Mouse (Mus musculus): Measurements from ENCODE around the gene Psmb3. TPM values are rescaled to one million over a fixed set of nuclear protein-coding genes. Genes with fewer than 3 reads are reported as not detected.

The Psmb3 gene
- polyA plus RNA-seq, 1 experiment = 264 TPM

DNA sequence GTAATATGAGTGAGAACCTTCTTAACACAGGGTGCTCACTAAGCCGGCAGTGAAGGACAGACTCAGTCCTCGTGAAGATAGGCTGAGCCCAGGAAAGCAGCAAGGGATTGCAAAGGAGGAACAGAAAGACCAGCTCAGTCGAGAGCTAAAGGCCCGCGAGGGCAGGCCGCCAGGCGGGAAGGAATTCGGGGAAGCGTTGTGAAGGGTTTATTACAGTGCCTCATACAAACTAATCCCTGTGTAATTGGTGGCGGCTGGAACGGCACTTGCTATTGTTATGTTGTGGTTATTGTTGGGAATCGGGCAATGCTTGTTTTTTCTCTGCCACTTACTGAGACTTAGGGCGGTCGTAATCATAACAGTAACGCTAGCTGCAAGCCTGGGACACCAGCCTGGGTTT is 25.8 kb upstream of the Psmb3 start:
- DNase-seq = no peak
- TF ChIP-seq CTCF (IDR thresholded peaks at IDR 0.05; ENCODE audit: insufficient read depth, low read length) (no peak), POLR2A (IDR thresholded peaks at IDR 0.05; ENCODE audit: borderline replicate concordance, extremely low read depth, low read depth, low read length) (no peak)
- 62% methylated on average over 15 of the region's 15 CpGs for WGBS
- Histone ChIP-seq H3K4me3 (replicated peaks; ENCODE audit: extremely low read depth, low read depth, low read length) (no peak overlapping the region), H3K4me1 (ENCODE audit: control insufficient read depth, insufficient read depth, low read length) (peaks cover 4% of the 10 kb centered on the region; the same call in 1 of the 2 replicates)

DNA sequence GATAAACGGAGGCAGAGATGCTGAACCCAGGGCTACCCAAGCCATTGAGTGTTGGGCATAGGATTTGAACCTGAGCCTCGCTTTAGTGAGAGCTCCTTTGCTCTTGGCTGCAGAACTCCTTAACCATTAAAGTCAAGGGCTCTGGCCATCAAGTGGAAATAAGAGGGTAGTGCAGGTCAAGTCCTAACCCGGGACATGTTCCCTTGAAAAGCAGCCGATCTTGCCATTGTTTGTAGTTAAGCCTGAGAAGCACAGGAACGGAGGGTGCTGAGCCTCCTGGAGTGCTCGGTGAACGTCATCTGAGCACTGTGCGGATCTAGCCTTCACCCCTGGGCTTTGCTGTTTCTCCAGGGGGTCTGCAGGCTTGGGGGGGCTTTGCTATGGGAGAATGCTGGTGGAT is 25.4 kb upstream of the Psmb3 start:
- 58% methylated on average over 8 of the region's 8 CpGs for whole genome bisulfite sequencing
- no peak overlapping the region for H3K4me3 ChIP-seq (replicated peaks; ENCODE audit: extremely low read depth, low read depth, low read length)

DNA sequence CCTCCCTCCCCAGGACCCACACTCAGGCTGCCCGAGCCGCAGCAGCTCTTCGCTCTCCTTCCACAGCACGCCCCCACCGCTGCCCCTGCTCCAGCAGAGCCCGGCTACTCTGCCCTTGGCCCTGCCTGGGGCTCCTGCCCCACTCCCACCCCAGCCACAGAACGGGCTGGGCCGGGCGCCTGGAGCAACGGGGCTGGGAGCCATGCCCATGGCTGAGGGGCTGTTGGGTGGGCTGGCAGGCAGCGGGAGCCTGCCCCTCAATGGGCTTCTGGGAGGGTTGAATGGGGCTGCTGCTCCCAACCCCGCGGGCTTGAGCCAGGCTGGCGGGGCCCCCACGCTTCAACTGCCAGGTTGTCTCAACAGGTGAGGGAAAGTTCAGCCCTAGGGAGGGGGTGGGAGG is 24.9 kb upstream of the Psmb3 start:
- DNase-seq = no peak
- 83% methylated on average over 15 of the region's 15 CpGs for WGBS
- Histone ChIP-seq H3K4me3 (replicated peaks; ENCODE audit: extremely low read depth, low read depth, low read length) (no peak overlapping the region), H3K4me1 (ENCODE audit: control insufficient read depth, insufficient read depth, low read length) (peaks cover 4% of the 10 kb centered on the region; the same call in 1 of the 2 replicates)
- TF ChIP-seq CTCF (IDR thresholded peaks at IDR 0.05; ENCODE audit: insufficient read depth, low read length) = no peak
- TF ChIP-seq POLR2A (IDR thresholded peaks at IDR 0.05; ENCODE audit: borderline replicate concordance, extremely low read depth, low read depth, low read length) = no peak

More for the DNA sequence above, 25.4 kb upstream of the Psmb3 start:
- TF ChIP-seq CTCF (IDR thresholded peaks at IDR 0.05; ENCODE audit: insufficient read depth, low read length) (no peak), POLR2A (IDR thresholded peaks at IDR 0.05; ENCODE audit: borderline replicate concordance, extremely low read depth, low read depth, low read length) (peak; percentile 14; the same call in 1 of the 2 replicates)
- peaks cover 4% of the 10 kb centered on the region; the same call in 1 of the 2 replicates for H3K4me1 ChIP-seq (ENCODE audit: control insufficient read depth, insufficient read depth, low read length)
- DNase-seq = no peak

DNA sequence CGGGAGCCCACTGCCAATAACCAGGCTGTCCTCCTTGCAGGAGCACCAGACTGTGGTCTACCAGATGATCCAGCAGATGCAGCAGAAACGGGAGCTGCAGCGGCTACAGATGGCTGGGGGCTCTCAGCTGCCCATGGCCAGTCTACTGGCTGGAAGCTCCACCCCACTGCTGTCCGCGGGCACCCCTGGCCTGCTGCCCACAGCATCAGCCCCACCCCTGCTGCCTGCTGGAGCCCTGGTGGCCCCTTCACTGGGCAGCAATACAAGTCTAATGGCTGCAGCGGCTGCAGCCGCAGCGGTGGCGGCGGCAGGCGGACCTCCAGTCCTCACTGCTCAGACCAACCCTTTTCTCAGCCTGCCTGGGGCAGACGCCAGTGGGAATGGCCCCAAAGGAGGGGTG is 22.8 kb upstream of the Psmb3 start:
- H3K4me3 ChIP-seq (replicated peaks; ENCODE audit: extremely low read depth, low read depth, low read length) = no peak overlapping the region
- H3K4me1 ChIP-seq (ENCODE audit: control insufficient read depth, insufficient read depth, low read length) = peaks cover 11% of the 10 kb centered on the region
- DNase-seq = peak; percentile 49
- TF ChIP-seq POLR2A (IDR thresholded peaks at IDR 0.05; ENCODE audit: borderline replicate concordance, extremely low read depth, low read depth, low read length) = no peak
- TF ChIP-seq CTCF (IDR thresholded peaks at IDR 0.05; ENCODE audit: insufficient read depth, low read length) = no peak
- 46% methylated on average over 12 of the region's 12 CpGs for WGBS

DNA sequence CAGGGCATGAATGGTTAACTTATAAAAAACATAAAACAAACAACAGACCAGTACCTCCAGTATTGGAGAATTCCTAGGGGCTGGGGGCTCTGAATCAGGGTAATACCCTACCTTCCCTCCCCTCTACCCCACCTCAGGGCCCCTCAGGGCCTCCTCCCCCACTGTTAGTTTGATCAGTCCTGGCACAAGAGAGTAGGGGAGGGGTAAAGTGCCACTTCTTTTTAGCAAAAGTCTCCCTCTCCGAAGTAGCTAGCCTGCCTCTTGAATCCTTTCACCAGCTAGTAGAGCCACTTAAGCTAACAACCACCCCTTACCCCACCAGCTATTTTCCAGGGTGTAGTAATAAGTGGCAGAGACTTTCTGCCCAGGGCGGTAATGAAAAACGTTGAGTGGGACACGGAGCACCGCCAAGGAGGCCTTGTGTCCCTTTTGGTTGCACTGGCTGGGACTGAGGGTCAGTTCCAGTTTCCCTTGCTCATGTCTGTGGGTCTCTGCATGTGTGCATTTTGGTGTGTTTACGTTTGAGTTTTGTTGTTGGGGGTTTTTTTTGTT is 20.6 kb upstream of the Psmb3 start:
- WGBS = 57% methylated on average over 6 of the region's 6 CpGs
- Histone ChIP-seq H3K4me3 (replicated peaks; ENCODE audit: extremely low read depth, low read depth, low read length) (no peak overlapping the region), H3K4me1 (ENCODE audit: control insufficient read depth, insufficient read depth, low read length) (peaks cover 21% of the 10 kb centered on the region)
- TF ChIP-seq CTCF (IDR thresholded peaks at IDR 0.05; ENCODE audit: insufficient read depth, low read length) = no peak
- TF ChIP-seq POLR2A (IDR thresholded peaks at IDR 0.05; ENCODE audit: borderline replicate concordance, extremely low read depth, low read depth, low read length) = no peak
- DNase-seq = no peak

DNA sequence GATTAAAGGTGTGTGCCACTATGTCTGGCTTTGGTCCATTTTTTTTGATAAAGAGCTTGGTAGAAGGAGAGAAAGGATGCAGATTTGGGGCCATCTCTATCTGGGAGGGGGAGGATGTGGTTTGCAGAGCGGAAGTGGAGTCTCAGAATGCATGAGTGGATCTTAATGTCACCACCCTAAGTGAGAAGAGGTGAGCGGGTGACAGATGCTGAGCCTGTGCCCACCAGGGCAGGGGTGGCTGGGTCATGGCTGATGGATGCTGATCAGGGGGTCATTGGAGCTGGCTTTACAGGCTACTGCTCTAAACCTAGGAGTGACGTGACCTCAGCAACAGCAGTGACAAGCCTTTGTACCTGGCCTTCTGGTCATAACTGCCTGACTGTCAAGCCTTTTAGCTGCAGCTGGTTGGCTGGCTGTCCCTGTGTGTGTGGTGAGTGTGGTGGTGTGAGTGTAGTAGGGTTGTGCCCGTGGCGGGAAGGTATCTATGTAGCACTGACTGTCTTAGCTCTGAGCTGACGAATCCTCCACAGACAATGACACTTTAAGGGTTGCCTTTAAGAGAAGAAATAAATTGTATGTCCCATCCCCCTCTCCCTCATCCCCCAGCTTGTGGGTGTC is 19.0 kb upstream of the Psmb3 start:
- WGBS = 65% methylated on average over 6 of the region's 6 CpGs
- no peak for DNase-seq
- no peak overlapping the region for H3K4me3 ChIP-seq (replicated peaks; ENCODE audit: extremely low read depth, low read depth, low read length)
- peaks cover 21% of the 10 kb centered on the region for H3K4me1 ChIP-seq (ENCODE audit: control insufficient read depth, insufficient read depth, low read length)
- no peak for TF ChIP-seq CTCF (IDR thresholded peaks at IDR 0.05; ENCODE audit: insufficient read depth, low read length)
- 0 out of 2 replicates have a peak, but pooled peaks have one; percentile 15 for TF ChIP-seq POLR2A (IDR thresholded peaks at IDR 0.05; ENCODE audit: borderline replicate concordance, extremely low read depth, low read depth, low read length)

DNA sequence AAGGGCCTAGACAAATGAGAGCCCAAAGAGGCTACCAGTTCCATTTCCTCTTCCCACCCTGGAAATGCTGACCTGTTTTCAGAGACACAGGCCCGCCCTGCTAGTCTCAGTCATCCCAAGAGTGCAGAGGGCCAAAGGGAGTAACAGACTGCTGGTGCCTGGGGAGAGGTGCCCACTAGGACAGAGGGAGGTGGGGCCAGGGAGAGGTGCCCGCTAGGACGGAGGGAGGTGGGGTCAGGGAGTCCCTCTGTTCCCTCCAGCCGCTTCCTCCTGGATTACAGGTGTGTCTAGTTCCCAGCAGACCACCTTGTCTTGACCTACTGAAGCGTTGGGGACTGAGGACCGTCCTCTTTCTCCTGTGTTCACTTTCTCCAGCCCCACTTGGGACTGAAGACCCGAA is 18.4 kb upstream of the Psmb3 start:
- WGBS = 33% methylated on average over 7 of the region's 7 CpGs
- TF ChIP-seq CTCF (IDR thresholded peaks at IDR 0.05; ENCODE audit: insufficient read depth, low read length) = no peak
- peak; percentile 18; the same call in 1 of the 2 replicates for TF ChIP-seq POLR2A (IDR thresholded peaks at IDR 0.05; ENCODE audit: borderline replicate concordance, extremely low read depth, low read depth, low read length)

DNA sequence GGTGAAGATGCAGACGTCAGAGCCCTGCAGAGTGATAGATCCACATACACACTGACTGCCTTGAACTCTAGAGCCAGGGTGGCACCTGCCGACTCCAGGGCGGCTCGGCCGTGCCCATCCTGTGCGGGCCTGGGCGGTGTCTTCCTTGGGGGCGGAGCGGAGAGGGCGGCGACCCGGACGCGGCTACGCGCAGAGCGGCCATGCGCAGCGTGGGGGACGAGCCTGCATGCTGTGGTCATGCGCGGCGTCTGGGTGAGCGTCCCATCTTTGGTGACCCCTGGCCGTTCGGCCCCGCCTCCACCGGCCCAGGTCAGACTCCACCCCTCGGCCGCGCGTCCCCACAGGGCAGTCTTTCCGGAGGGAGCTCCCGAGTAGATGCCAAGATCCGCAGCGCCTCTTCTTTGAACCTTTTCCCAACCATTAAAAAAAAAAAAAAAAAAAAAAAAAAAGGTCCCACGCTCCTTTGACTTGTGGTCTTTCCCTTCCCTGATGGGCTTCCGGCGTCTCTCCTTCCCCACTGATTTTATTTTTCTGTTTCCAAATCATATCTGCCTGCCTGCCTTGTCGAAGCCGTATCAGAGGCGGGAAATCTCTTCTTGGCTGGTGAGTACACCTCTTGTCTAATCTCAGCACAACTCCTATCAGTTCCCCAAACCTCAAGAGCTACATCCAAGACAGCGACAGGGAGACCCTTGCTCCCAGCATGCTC is 17.4 kb upstream of the Psmb3 start, which contains the start of gene Cisd3:
Cisd3 (plus strand) TSS at position 214 of the 709 bp plus-strand sequence.
- peak; percentile 93 for DNase-seq
- Histone ChIP-seq H3K4me1 (ENCODE audit: control insufficient read depth, insufficient read depth, low read length) (peaks cover 17% of the 10 kb centered on the region), H3K4me3 (replicated peaks; ENCODE audit: extremely low read depth, low read depth, low read length) (peak within 1 kb of the TSS; percentile 59)
- TF ChIP-seq POLR2A (IDR thresholded peaks at IDR 0.05; ENCODE audit: borderline replicate concordance, extremely low read depth, low read depth, low read length) (peak; percentile 86; the same call in 1 of the 2 replicates), CTCF (IDR thresholded peaks at IDR 0.05; ENCODE audit: insufficient read depth, low read length) (no peak)
- WGBS = 1% methylated on average over 43 of the region's 43 CpGs

More for the DNA sequence above, 18.4 kb upstream of the Psmb3 start:
- H3K4me3 ChIP-seq (replicated peaks; ENCODE audit: extremely low read depth, low read depth, low read length) = no peak overlapping the region
- H3K4me1 ChIP-seq (ENCODE audit: control insufficient read depth, insufficient read depth, low read length) = peaks cover 21% of the 10 kb centered on the region
- DNase-seq = no peak

DNA sequence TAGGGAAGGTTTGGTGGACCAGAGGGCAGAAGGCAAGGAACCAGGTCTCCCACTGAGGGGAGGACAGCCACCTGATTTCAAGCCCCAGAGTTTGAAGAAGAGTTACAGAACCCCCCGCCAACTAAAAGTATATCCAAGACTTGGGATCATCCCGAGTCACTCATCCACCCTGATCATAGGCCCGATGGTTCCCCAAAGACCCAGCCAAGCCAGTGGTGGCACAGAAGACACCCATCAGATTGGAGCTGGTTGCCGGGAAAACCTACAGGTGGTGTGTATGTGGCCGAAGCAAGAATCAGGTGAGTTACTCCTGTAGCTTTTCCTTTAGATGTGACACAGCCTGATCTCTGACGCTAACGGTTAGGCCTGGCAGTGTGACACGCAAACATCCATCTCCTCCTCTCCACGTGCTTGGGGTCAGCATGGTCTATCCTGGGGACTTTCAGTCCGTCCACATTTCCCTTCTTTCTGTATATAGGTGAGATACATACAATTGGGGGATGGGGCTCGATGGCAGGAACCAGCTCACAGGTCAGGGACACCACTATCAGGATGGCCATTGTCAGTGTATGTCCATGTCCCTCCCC is 16.8 kb upstream of the Psmb3 start:
- H3K4me3 ChIP-seq (replicated peaks; ENCODE audit: extremely low read depth, low read depth, low read length) = peak overlapping the region; percentile 49
- 63% methylated on average over 11 of the region's 11 CpGs for whole genome bisulfite sequencing
- H3K4me1 ChIP-seq (ENCODE audit: control insufficient read depth, insufficient read depth, low read length) = peaks cover 17% of the 10 kb centered on the region
- TF ChIP-seq CTCF (IDR thresholded peaks at IDR 0.05; ENCODE audit: insufficient read depth, low read length) (no peak), POLR2A (IDR thresholded peaks at IDR 0.05; ENCODE audit: borderline replicate concordance, extremely low read depth, low read depth, low read length) (no peak)
- no peak for DNase-seq

Measured in lung, adult 2 months (tissue).